Mouse (Mus musculus) frontal cortex, postnatal 10 days (tissue): Measurements from ENCODE around the gene Syt3.

ENCODE experiments used
- DNase-seq, 2 experiments: peaks; one replicate each; pipeline ENCODE4 v3.0.0; 2022; ENCODE audit warnings: low spot score in 2 of 2, mixed read lengths in 1 of 2

The Syt3 gene

DNA sequence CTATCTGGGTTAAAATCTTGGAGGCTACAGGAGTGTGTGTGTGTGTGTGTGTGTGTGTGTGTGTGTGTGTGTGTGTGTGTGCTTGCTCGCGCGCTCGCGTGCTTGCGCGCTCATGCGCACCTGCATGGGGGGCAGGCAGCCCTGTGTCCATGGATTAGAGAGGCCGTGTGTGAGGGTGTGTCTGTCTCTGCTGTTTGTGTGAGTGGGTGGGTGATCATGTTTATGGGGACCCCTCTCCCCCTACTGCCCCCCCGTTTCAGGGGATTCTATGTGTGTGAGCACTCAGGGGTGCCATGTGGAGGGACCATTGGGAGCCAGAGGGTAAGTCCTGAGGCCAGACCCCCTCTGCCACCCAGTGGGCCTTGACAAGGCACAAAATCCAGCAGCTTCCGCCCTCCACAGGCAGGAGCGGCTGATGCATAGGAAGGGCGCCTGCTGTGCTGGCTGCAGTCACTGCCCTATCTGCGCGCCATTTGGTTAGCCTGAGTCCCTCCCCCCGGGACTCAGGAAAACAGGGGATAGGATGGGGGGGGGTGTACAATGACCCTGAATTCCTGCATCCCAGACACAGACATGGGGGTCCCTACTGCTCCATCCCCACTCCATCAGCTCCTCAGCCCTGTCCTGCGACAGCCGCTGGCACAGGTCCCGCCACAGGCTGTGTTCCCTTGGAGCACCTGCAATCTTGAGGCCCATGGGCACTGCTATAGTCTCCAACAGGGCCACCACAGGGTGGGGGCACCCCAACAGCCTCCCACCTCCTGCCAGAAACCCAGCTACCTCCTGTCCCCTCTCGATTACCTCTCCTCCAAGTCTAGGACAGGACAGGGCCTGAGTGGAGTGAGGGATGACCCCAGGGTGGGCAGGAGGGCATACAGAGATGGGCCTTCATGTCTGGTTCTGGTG is 59.6 kb downstream of the Syt3 start:
- DNase-seq: peak in 1 of 2 experiments; percentile 64

DNA sequence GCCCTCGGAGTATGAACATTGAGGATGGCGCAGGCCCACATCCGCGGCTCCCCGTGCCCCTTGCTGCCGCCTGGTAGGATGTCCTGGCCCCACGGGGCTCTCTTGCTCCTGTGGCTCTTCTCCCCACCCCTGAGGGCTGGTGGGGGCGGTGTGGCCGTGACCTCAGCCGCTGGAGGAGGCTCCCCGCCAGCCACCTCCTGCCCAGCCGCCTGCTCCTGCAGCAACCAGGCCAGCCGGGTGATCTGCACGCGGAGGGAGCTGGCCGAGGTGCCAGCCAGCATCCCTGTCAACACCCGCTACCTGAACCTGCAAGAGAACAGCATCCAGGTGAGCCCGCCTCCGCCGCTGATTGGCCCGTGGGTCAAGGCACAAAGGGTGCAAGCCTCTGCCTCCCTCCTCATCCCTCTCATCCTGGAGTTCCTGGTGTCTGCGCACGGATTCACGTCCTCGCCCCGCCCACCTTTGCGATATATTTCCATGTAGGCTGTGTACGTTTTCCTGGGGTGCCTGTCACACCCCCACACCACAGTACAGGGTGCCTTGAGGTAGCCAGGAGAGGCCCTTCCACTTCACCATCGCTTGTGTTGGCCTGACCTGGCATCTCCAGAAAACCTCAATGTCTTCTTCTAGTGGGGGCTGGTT is 61.1 kb downstream of the Syt3 start:
- peak in 1 of 2 experiments; percentile 17 for DNase-seq

DNA sequence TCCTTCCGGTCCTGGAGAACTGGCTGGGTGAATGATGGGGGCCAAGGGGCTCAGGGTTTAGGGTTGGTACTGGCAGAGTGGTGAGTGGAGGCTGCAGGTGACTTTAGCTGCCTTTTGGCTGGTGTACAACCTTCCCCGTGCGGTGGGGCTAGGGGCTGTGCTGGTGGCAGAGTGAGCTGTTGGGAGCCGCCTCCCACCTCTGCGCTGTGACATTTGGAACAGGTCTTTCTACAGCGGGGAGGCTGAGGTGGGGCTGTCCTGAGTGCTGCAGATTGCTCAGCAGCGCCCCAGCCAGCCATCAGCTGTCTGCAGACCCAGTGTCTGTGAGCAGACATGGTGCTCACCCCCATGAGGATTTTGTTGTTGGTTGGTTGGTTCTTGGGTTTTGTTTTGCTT is 61.6 kb downstream of the Syt3 start:
- peak in 1 of 2 experiments; percentile 11 for DNase-seq

DNA sequence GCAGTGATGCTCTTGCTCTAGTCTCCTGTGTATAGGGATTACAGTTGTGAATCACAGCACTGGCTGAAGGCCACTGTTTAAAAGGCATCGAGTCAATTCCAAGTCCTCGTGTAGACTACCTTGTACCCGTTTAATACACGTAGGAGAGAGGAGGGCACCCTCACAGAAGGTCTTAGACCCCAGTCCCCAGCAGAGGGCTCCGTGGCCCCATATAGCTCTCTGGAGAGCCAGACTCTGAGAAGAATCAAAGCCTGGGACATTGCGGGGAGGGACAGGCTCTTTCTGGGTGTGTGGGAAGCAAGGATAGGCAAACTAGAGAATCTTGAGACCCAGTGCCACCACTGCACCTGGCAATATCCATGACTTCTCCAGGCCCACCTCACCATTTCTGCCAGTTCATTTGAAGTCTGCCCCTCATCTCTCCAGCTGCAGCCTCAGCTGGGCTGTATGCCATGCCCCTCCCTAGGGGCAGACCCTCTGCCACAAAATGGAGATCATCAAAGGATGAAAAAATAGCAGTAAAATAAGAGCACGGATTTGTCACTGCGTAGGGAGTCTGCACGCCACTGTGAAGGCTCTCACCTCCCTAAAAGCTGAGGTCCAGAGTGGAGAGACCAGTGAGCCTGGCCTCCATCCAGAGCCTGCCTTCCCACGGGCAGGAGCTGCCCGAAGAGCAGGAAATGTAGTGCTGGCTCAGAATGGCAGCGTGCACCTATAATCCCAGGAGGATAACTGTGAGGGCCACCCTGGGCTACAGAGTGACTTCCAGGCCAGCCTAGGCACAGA is 62.4 kb downstream of the Syt3 start:
- DNase-seq: peak in 1 of 2 experiments; percentile 12
